Mouse (Mus musculus) kidney, embryonic 15.5 days (tissue): Measurements from ENCODE around the gene Rbm47. TPM values are rescaled to one million over a fixed set of nuclear protein-coding genes. Genes with fewer than 3 reads are reported as not detected.
A peak's percentile ranks its signal among the peaks of the same experiment; 100 is the strongest.

Experiments
- ATAC-seq: fragments of 200-750 bp; cut with Nextera tagmentation; replicated peaks from 2 replicates; pipeline ENCODE4 v1.8.0; 2017; ENCODE audit warnings: moderate TSS enrichment; ENCODE audit not compliant: low FRiP score
- H3K27ac ChIP-seq: fragments of 300-500 bp; sonication (generic); 2 replicates; pipeline ENCODE4 v1.5.1; 2015; ENCODE audit warnings: mild to moderate bottlenecking, inconsistent platforms
- H3K27me3 ChIP-seq: fragments of 300-500 bp; sonication (generic); 2 replicates; pipeline ENCODE4 v1.6.1; 2015; ENCODE audit warnings: inconsistent platforms
- H3K36me3 ChIP-seq: fragments of 300-500 bp; sonication (generic); 2 replicates; pipeline ENCODE4 v1.6.1; 2015; ENCODE audit warnings: inconsistent platforms
- H3K4me1 ChIP-seq: fragments of 300-500 bp; sonication (generic); 2 replicates; pipeline ENCODE4 v1.6.1; 2015; ENCODE audit warnings: inconsistent platforms
- H3K4me2 ChIP-seq: fragments of 300-500 bp; sonication (generic); 2 replicates; pipeline ENCODE4 v1.6.1; 2015; ENCODE audit warnings: moderate library complexity, mild to moderate bottlenecking, inconsistent platforms
- H3K4me3 ChIP-seq: fragments of 300-500 bp; sonication (generic); replicated peaks from 2 replicates; pipeline ENCODE4 v1.5.1; 2015; ENCODE audit warnings: mild to moderate bottlenecking, inconsistent platforms
- H3K9ac ChIP-seq: fragments of 300-500 bp; sonication (generic); 2 replicates; pipeline ENCODE4 v1.6.1; 2015; ENCODE audit warnings: mild to moderate bottlenecking, inconsistent platforms
- H3K9me3 ChIP-seq: fragments of 300-500 bp; sonication (generic); replicated peaks from 2 replicates; pipeline ENCODE4 v1.6.1; 2016; ENCODE audit warnings: inconsistent platforms
- WGBS: fragments of 180-500 bp; shearing (Covaris S2); methylation state at CpG from one replicate; pipeline ENCODE4 v1.1.7; 2015; ENCODE audit warnings: mixed read lengths; 5-methylcytosine and 5-hydroxymethylcytosine counted together
- polyA plus RNA-seq: library from polyadenylated mRNA; unstranded; fragments of >200 nt; fragmentation: Nextera tagmentation; extraction: Ambion mirVana; gene quantifications from 2 replicates; pipeline ENCODE4 v1.2.1, GENCODE M21; 2015

Gene Rbm47
- polyA plus RNA-seq, 1 experiment from 2014 or later = 60.6 TPM

- WGBS = 23% methylated on average over 6 of the region's 6 CpGs
- Histone ChIP-seq H3K27me3 (no peaks in the 10 kb centered on the region), H3K4me2 (no peak overlapping the region), H3K4me3 (no peak overlapping the region), H3K36me3 (no peaks in the 10 kb centered on the region), H3K9ac (no peak overlapping the region), H3K4me1 (peaks cover 20% of the 10 kb centered on the region; the same call in 1 of the 2 replicates), H3K27ac (peak overlapping the region; percentile 11; the same call in 1 of the 2 replicates), H3K9me3 (no peaks in the 10 kb centered on the region)
- ATAC-seq = peak; percentile 46; the same call in 1 of the 2 replicates
These were observed 33.2 kb downstream of the Rbm47 start for GRCm38 (mm10) chr5:66139634-66140295.

GRCm38 (mm10) chr5:66139171-66139570 is 33.7 kb downstream of the Rbm47 start:
- no peaks in the 10 kb centered on the region for H3K27me3 ChIP-seq
- 57% methylated on average over 6 of the region's 6 CpGs for WGBS

GRCm38 (mm10) chr5:66138597-66138996 is 34.3 kb downstream of the Rbm47 start:
- no peaks in the 10 kb centered on the region for H3K27me3 ChIP-seq
- H3K36me3 ChIP-seq = no peaks in the 10 kb centered on the region
- no peak for ATAC-seq
- no peak overlapping the region for H3K27ac ChIP-seq
- no peak overlapping the region for H3K4me3 ChIP-seq
- H3K4me2 ChIP-seq = no peak overlapping the region
- H3K9me3 ChIP-seq = no peaks in the 10 kb centered on the region
- H3K4me1 ChIP-seq = peaks cover 18% of the 10 kb centered on the region; the same call in 1 of the 2 replicates
- WGBS = 29% methylated on average over 10 of the region's 10 CpGs
- H3K9ac ChIP-seq = no peak overlapping the region

More at GRCm38 (mm10) chr5:66139171-66139570, 33.7 kb downstream of the Rbm47 start:
- no peak overlapping the region for H3K4me3 ChIP-seq
- no peak overlapping the region for H3K9ac ChIP-seq
- no peaks in the 10 kb centered on the region for H3K36me3 ChIP-seq
- H3K9me3 ChIP-seq = no peaks in the 10 kb centered on the region
- H3K4me2 ChIP-seq = no peak overlapping the region
- peak overlapping the region; percentile 11; the same call in 1 of the 2 replicates for H3K27ac ChIP-seq
- H3K4me1 ChIP-seq = peaks cover 20% of the 10 kb centered on the region; the same call in 1 of the 2 replicates
- no peak for ATAC-seq

- H3K4me3 ChIP-seq = no peak overlapping the region
- no peak overlapping the region for H3K9ac ChIP-seq
These were observed 35.7 kb downstream of the Rbm47 start for GRCm38 (mm10) chr5:66137250-66137649.

GRCm38 (mm10) chr5:66135853-66136210 is 37.1 kb downstream of the Rbm47 start:
- no peaks in the 10 kb centered on the region for H3K27me3 ChIP-seq
- H3K9ac ChIP-seq = no peak overlapping the region
- 82% methylated on average over 3 of the region's 3 CpGs for WGBS
- peaks cover 14% of the 10 kb centered on the region; the same call in 1 of the 2 replicates for H3K4me1 ChIP-seq
- no peak overlapping the region for H3K27ac ChIP-seq
- H3K4me2 ChIP-seq = no peak overlapping the region
- no peak overlapping the region for H3K4me3 ChIP-seq
- no peaks in the 10 kb centered on the region for H3K9me3 ChIP-seq
- no peaks in the 10 kb centered on the region for H3K36me3 ChIP-seq
- no peak for ATAC-seq

More at GRCm38 (mm10) chr5:66137250-66137649, 35.7 kb downstream of the Rbm47 start:
- no peaks in the 10 kb centered on the region for H3K9me3 ChIP-seq
- no peak for ATAC-seq
- no peak overlapping the region for H3K4me2 ChIP-seq
- H3K27ac ChIP-seq = no peak overlapping the region
- peaks cover 14% of the 10 kb centered on the region; the same call in 1 of the 2 replicates for H3K4me1 ChIP-seq
- no peaks in the 10 kb centered on the region for H3K27me3 ChIP-seq
- no peaks in the 10 kb centered on the region for H3K36me3 ChIP-seq
- 61% methylated on average over 4 of the region's 4 CpGs for WGBS

- ATAC-seq = no peak
- H3K4me3 ChIP-seq = no peak overlapping the region
- H3K4me1 ChIP-seq = peaks cover 14% of the 10 kb centered on the region; the same call in 1 of the 2 replicates
- WGBS = 72% methylated on average over 11 of the region's 11 CpGs
- H3K4me2 ChIP-seq = no peak overlapping the region
- H3K27me3 ChIP-seq = no peaks in the 10 kb centered on the region
- no peak overlapping the region for H3K27ac ChIP-seq
- no peak overlapping the region for H3K9ac ChIP-seq
- H3K36me3 ChIP-seq = no peaks in the 10 kb centered on the region
- no peaks in the 10 kb centered on the region for H3K9me3 ChIP-seq
These were observed 37.6 kb downstream of the Rbm47 start for GRCm38 (mm10) chr5:66135161-66135852.

GRCm38 (mm10) chr5:66134578-66134977 is 38.3 kb downstream of the Rbm47 start:
- 92% methylated on average over 7 of the region's 7 CpGs for WGBS
- Histone ChIP-seq H3K36me3 (no peaks in the 10 kb centered on the region), H3K9ac (no peak overlapping the region), H3K4me3 (no peak overlapping the region), H3K4me2 (no peak overlapping the region), H3K9me3 (no peaks in the 10 kb centered on the region), H3K4me1 (peaks cover 11% of the 10 kb centered on the region; the same call in 1 of the 2 replicates), H3K27me3 (no peaks in the 10 kb centered on the region), H3K27ac (no peak overlapping the region)
- ATAC-seq = no peak

GRCm38 (mm10) chr5:66128948-66129347 is 44.0 kb downstream of the Rbm47 start:
- Histone ChIP-seq H3K4me1 (peaks cover 15% of the 10 kb centered on the region), H3K27ac (no peak overlapping the region), H3K27me3 (no peaks in the 10 kb centered on the region), H3K4me2 (no peak overlapping the region), H3K9ac (no peak overlapping the region), H3K9me3 (no peaks in the 10 kb centered on the region), H3K36me3 (no peaks in the 10 kb centered on the region; the same call in 1 of the 2 replicates), H3K4me3 (no peak overlapping the region)
- 88% methylated on average over 3 of the region's 3 CpGs for WGBS
- ATAC-seq = no peak

GRCm38 (mm10) chr5:66125418-66125817 is 47.5 kb downstream of the Rbm47 start:
- WGBS = 41% methylated on average over 11 of the region's 11 CpGs
- Histone ChIP-seq H3K9ac (no peak overlapping the region), H3K9me3 (no peaks in the 10 kb centered on the region), H3K27ac (peak overlapping the region; percentile 41), H3K4me3 (no peak overlapping the region), H3K27me3 (no peaks in the 10 kb centered on the region), H3K36me3 (no peaks in the 10 kb centered on the region; the same call in 1 of the 2 replicates), H3K4me2 (peak overlapping the region; percentile 29), H3K4me1 (peaks cover 21% of the 10 kb centered on the region)
- ATAC-seq = no peak

GRCm38 (mm10) chr5:66124931-66125330 is 48.0 kb downstream of the Rbm47 start:
- Histone ChIP-seq H3K4me1 (peaks cover 21% of the 10 kb centered on the region), H3K4me2 (peak overlapping the region; percentile 29), H3K4me3 (no peak overlapping the region), H3K27ac (peak overlapping the region; percentile 41), H3K9ac (no peak overlapping the region), H3K36me3 (no peaks in the 10 kb centered on the region; the same call in 1 of the 2 replicates), H3K27me3 (no peaks in the 10 kb centered on the region), H3K9me3 (no peaks in the 10 kb centered on the region)
- WGBS = 36% methylated on average over 9 of the region's 9 CpGs
- 0 out of 2 replicates have a peak, but pooled peaks have one; percentile 36 for ATAC-seq

GRCm38 (mm10) chr5:66124089-66124400 is 48.9 kb downstream of the Rbm47 start:
- WGBS = 88% methylated on average over 4 of the region's 4 CpGs
- H3K4me3 ChIP-seq = no peak overlapping the region

More at GRCm38 (mm10) chr5:66124089-66124400, 48.9 kb downstream of the Rbm47 start:
- Histone ChIP-seq H3K9me3 (no peaks in the 10 kb centered on the region), H3K27me3 (no peaks in the 10 kb centered on the region), H3K9ac (no peak overlapping the region), H3K4me1 (peaks cover 21% of the 10 kb centered on the region), H3K27ac (no peak overlapping the region), H3K4me2 (no peak overlapping the region), H3K36me3 (no peaks in the 10 kb centered on the region; the same call in 1 of the 2 replicates)
- ATAC-seq = no peak
